Mouse (Mus musculus) CH12.LX (cell line): ENCODE measurements at regions not wholly inside any gene's neighbourhood (a gene's known extent, or its start where the extent isn't known, plus 50 kb on each side); places are given as distances from the start of the nearest gene placed in this dataset.

ENCODE experiments used
- DNase-seq: peaks from one replicate; pipeline ENCODE4 v3.0.0-alpha.2; 2013; ENCODE audit errors: extremely low read depth
- H3K27ac ChIP-seq: 2 replicates; pipeline ENCODE4 v1.5.1; 2012; ENCODE audit warnings: low read depth, mild to moderate bottlenecking, control low read depth, moderate library complexity; ENCODE audit not compliant: insufficient read depth
- H3K27me3 ChIP-seq: replicated peaks from 2 replicates; pipeline ENCODE3; 2012; ENCODE audit warnings: inconsistent platforms
- H3K36me3 ChIP-seq, 2 experiments: replicated peaks in 1 of 2; 2 replicates each; pipeline versions ENCODE3 to v1.6.1; 2012; ENCODE audit warnings: inconsistent platforms in 1 of 2, low read length in 1 of 2, mild to moderate bottlenecking in 1 of 2, mixed read lengths in 1 of 2, moderate library complexity in 1 of 2; ENCODE audit not compliant: control insufficient read depth in 1 of 2, insufficient read depth in 1 of 2
- H3K4me1 ChIP-seq, 2 experiments: 2 replicates each; pipeline ENCODE4 v1.6.1; 2012; ENCODE audit warnings: inconsistent platforms in 1 of 2, moderate library complexity in 1 of 2; ENCODE audit not compliant: insufficient read depth in 2 of 2, control insufficient read depth in 1 of 2
- H3K4me2 ChIP-seq: 2 replicates; pipeline ENCODE4 v1.6.1; 2012; ENCODE audit warnings: low read depth, mild to moderate bottlenecking, control low read depth; ENCODE audit not compliant: poor library complexity, insufficient read depth, severe bottlenecking
- H3K4me3 ChIP-seq, 3 experiments: fragments of 150-350 bp in 1 of 3; sonication (generic) in 1 of 3; replicated peaks in 1 of 3; 2 replicates each; pipeline versions ENCODE3 to v1.5.1; 2011 to 2012; ENCODE audit warnings: low read depth in 2 of 3, low read length in 2 of 3, mild to moderate bottlenecking in 2 of 3, moderate library complexity in 2 of 3, control low read depth in 1 of 3, improper control_type of control experiment in 1 of 3, inconsistent platforms in 1 of 3, mixed read lengths in 1 of 3; ENCODE audit not compliant: poor library complexity in 1 of 3
- H3K79me2 ChIP-seq: replicated peaks from 2 replicates; pipeline ENCODE4 v1.6.1; 2012; ENCODE audit warnings: mild to moderate bottlenecking, moderate library complexity; ENCODE audit not compliant: control insufficient read depth, poor library complexity, insufficient read depth, severe bottlenecking; ENCODE audit errors: extremely low read depth
- H3K9ac ChIP-seq: 2 replicates; pipeline ENCODE4 v1.6.1; 2012; ENCODE audit warnings: low read depth, mild to moderate bottlenecking, control low read depth, moderate library complexity; ENCODE audit not compliant: insufficient read depth
- H3K9me3 ChIP-seq: replicated peaks from 2 replicates; pipeline ENCODE3; 2012; ENCODE audit warnings: low read length, inconsistent platforms, mixed read lengths
- BHLHE40 ChIP-seq: IDR thresholded peaks from 2 replicates; pipeline ENCODE4 v1.6.1; 2011; ENCODE audit warnings: mild to moderate bottlenecking, low read depth, low read length, improper control_type of control experiment
- CHD1 ChIP-seq: IDR thresholded peaks from 2 replicates; pipeline ENCODE4 v1.6.1; 2012; ENCODE audit warnings: low read depth, low read length, improper control_type of control experiment, inconsistent platforms
- CTCF ChIP-seq, 2 experiments: IDR thresholded peaks in 1 of 2; conservative IDR thresholded peaks in 1 of 2; 2 replicates each; pipeline ENCODE4 v1.5.1; 2011 to 2012; ENCODE audit warnings: low read depth in 2 of 2, low read length in 2 of 2, improper control_type of control experiment in 1 of 2, inconsistent platforms in 1 of 2, mild to moderate bottlenecking in 1 of 2, moderate library complexity in 1 of 2
- E2F4 ChIP-seq: IDR thresholded peaks from 2 replicates; pipeline ENCODE4 v1.6.1; 2011; ENCODE audit warnings: low read depth, low read length, improper control_type of control experiment; ENCODE audit not compliant: insufficient replicate concordance
- ELF1 ChIP-seq: IDR thresholded peaks from 2 replicates; pipeline ENCODE4 v1.6.1; 2014; ENCODE audit warnings: low read depth, mild to moderate bottlenecking, inconsistent platforms, low read length, improper control_type of control experiment
- EP300 ChIP-seq: IDR thresholded peaks from 2 replicates; pipeline ENCODE4 v1.6.1; 2011; ENCODE audit warnings: low read length, improper control_type of control experiment
- ETS1 ChIP-seq: conservative IDR thresholded peaks from 2 replicates; pipeline ENCODE4 v1.6.1; 2012; ENCODE audit warnings: low read depth, mild to moderate bottlenecking, inconsistent platforms, low read length, improper control_type of control experiment, moderate library complexity
- GABPA ChIP-seq: IDR thresholded peaks from 2 replicates; pipeline ENCODE4 v1.6.1; 2012; ENCODE audit warnings: low read depth, low read length, improper control_type of control experiment, inconsistent platforms; ENCODE audit not compliant: insufficient replicate concordance
- JUND ChIP-seq: conservative IDR thresholded peaks from 2 replicates; pipeline ENCODE4 v1.6.1; 2011; ENCODE audit warnings: low read depth, low read length, improper control_type of control experiment
- KAT2A ChIP-seq: IDR thresholded peaks from 2 replicates; pipeline ENCODE4 v1.6.1; 2012; ENCODE audit warnings: low read length, improper control_type of control experiment, inconsistent platforms; ENCODE audit not compliant: insufficient replicate concordance
- MAFK ChIP-seq: IDR thresholded peaks from 2 replicates; pipeline ENCODE4 v1.6.1; 2011; ENCODE audit warnings: low read length, improper control_type of control experiment; ENCODE audit not compliant: insufficient replicate concordance
- MAX ChIP-seq: IDR thresholded peaks from 2 replicates; pipeline ENCODE4 v1.6.1; 2011; ENCODE audit warnings: low read length, improper control_type of control experiment
- MAZ ChIP-seq: IDR thresholded peaks from 2 replicates; pipeline ENCODE4 v1.6.1; 2012; ENCODE audit warnings: low read depth, mild to moderate bottlenecking, inconsistent platforms, low read length, improper control_type of control experiment, moderate library complexity
- MEF2A ChIP-seq: IDR thresholded peaks from 2 replicates; pipeline ENCODE4 v1.6.1; 2014; ENCODE audit warnings: low read depth, mild to moderate bottlenecking, inconsistent platforms, low read length, improper control_type of control experiment, borderline replicate concordance
- NRF1 ChIP-seq: IDR thresholded peaks from 2 replicates; pipeline ENCODE4 v1.6.1; 2014; ENCODE audit warnings: low read depth, mild to moderate bottlenecking, inconsistent platforms, low read length, improper control_type of control experiment, moderate library complexity
- PAX5 ChIP-seq: IDR thresholded peaks from 2 replicates; pipeline ENCODE4 v1.6.1; 2012; ENCODE audit warnings: low read length, inconsistent platforms, mixed read lengths
- POLR2A ChIP-seq: IDR thresholded peaks from 2 replicates; pipeline ENCODE4 v1.6.1; 2011; ENCODE audit warnings: low read depth, mild to moderate bottlenecking, improper control_type of control experiment, low read length
- RAD21 ChIP-seq: IDR thresholded peaks from 2 replicates; pipeline ENCODE4 v1.6.1; 2011; ENCODE audit warnings: low read depth, mild to moderate bottlenecking, low read length, improper control_type of control experiment, moderate library complexity
- SIN3A ChIP-seq: IDR thresholded peaks from 2 replicates; pipeline ENCODE4 v1.6.1; 2012; ENCODE audit warnings: low read length, improper control_type of control experiment, inconsistent platforms
- SMC3 ChIP-seq: IDR thresholded peaks from 2 replicates; pipeline ENCODE4 v1.6.1; 2011; ENCODE audit warnings: low read depth, low read length, improper control_type of control experiment
- TBP ChIP-seq: conservative IDR thresholded peaks from 2 replicates; pipeline ENCODE4 v1.6.1; 2011; ENCODE audit warnings: low read depth, low read length, improper control_type of control experiment
- TCF12 ChIP-seq: IDR thresholded peaks from 2 replicates; pipeline ENCODE4 v1.6.1; 2014; ENCODE audit warnings: low read depth, mild to moderate bottlenecking, inconsistent platforms, low read length, improper control_type of control experiment
- UBTF ChIP-seq: IDR thresholded peaks from 2 replicates; pipeline ENCODE4 v1.6.1; 2012; ENCODE audit warnings: low read depth, mild to moderate bottlenecking, inconsistent platforms, low read length, improper control_type of control experiment, moderate library complexity
- USF2 ChIP-seq: conservative IDR thresholded peaks from 2 replicates; pipeline ENCODE4 v1.6.1; 2011; ENCODE audit warnings: low read depth, low read length, improper control_type of control experiment
- ZC3H11A ChIP-seq: IDR thresholded peaks from 2 replicates; pipeline ENCODE4 v1.6.1; 2012; ENCODE audit warnings: low read depth, mild to moderate bottlenecking, inconsistent platforms, low read length, improper control_type of control experiment
- ZMIZ1 ChIP-seq: IDR thresholded peaks from 2 replicates; pipeline ENCODE4 v1.6.1; 2012; ENCODE audit warnings: low read depth, mild to moderate bottlenecking, inconsistent platforms, low read length, improper control_type of control experiment
- ZNF384 ChIP-seq: IDR thresholded peaks from 2 replicates; pipeline ENCODE4 v1.6.1; 2012; ENCODE audit warnings: low read depth, low read length, improper control_type of control experiment, inconsistent platforms
- dilution Hi-C: fragments of 300-500 bp; cut with MboI; formaldehyde crosslinking; loops from 2 replicates; pipeline ENCODE4 v1.14.3; 2020; ENCODE audit warnings: low sequenced_read_pairs; ENCODE audit not compliant: extremely low pct_unique_long_range_greater_than_20kb, extremely low pct_ligation_motif_present
- in situ Hi-C: fragments of 300-500 bp; cut with MboI; formaldehyde crosslinking; loops from 3 replicates; pipeline ENCODE4 v1.14.3; 2019; ENCODE audit warnings: low sequenced_read_pairs, low pct_ligation_motif_present, low pct_unique_long_range_greater_than_20kb, mixed read lengths

- Histone ChIP-seq H3K79me2 (no peaks in the 10 kb centered on the region), H3K4me3 (no peak overlapping the region), H3K4me2 (no peak overlapping the region), H3K4me1 (no peaks in the 10 kb centered on the region), H3K9me3 (no peaks in the 10 kb centered on the region), H3K36me3 (no peaks in the 10 kb centered on the region), H3K27ac (no peak overlapping the region), H3K27me3 (no peaks in the 10 kb centered on the region), H3K9ac (no peak overlapping the region)
- DNase-seq, result no peak
- in situ Hi-C loops, result no loop called here
- TF ChIP-seq KAT2A (no peak), RAD21 (no peak), POLR2A (no peak), ZMIZ1 (no peak), USF2 (no peak), BHLHE40 (no peak), SIN3A (no peak), JUND (no peak), EP300 (no peak), MAX (no peak), TBP (no peak), E2F4 (no peak), MAFK (no peak), UBTF (no peak), NRF1 (no peak), CHD1 (no peak), MAZ (no peak), PAX5 (no peak)
- dilution Hi-C loops, result no loop called here
These were observed 947.7 kb downstream of the Rab28 start for GRCm38 (mm10) chr5:40760224-40760623.

GRCm38 (mm10) chr5:40750044-40750443, 957.9 kb downstream of the Rab28 start:
- in situ Hi-C loops, result no loop called here
- no peak for DNase-seq
- dilution Hi-C loops, result no loop called here

More at GRCm38 (mm10) chr5:40750044-40750443, 957.9 kb downstream of the Rab28 start:
- H3K4me2 ChIP-seq, result no peak overlapping the region
- no peaks in the 10 kb centered on the region for H3K79me2 ChIP-seq
- no peaks in the 10 kb centered on the region for H3K9me3 ChIP-seq
- no peak overlapping the region for H3K4me3 ChIP-seq
- H3K27ac ChIP-seq, result no peak overlapping the region
- H3K4me1 ChIP-seq, result no peaks in the 10 kb centered on the region
- TF ChIP-seq UBTF, result no peak
- TF ChIP-seq KAT2A, result no peak
- no peak for TF ChIP-seq ZC3H11A
- TF ChIP-seq CTCF (conservative IDR thresholded peaks at IDR 0.05 in 1 of 2, IDR thresholded peaks at IDR 0.05 in 1 of 2; ENCODE audit: low read depth in 2 of 2, low read length in 2 of 2), result no peak
- no peak for TF ChIP-seq JUND
- TF ChIP-seq MAZ, result no peak
- no peak for TF ChIP-seq RAD21
- no peak for TF ChIP-seq ZNF384
- no peak for TF ChIP-seq MEF2A
- TF ChIP-seq SMC3, result no peak
- TF ChIP-seq GABPA, result no peak
- no peak for TF ChIP-seq ELF1
- TF ChIP-seq E2F4, result no peak
- TF ChIP-seq BHLHE40, result no peak
- no peak for TF ChIP-seq TBP
- no peak for TF ChIP-seq ZMIZ1
- TF ChIP-seq ETS1, result no peak
- TF ChIP-seq CHD1, result no peak
- TF ChIP-seq TCF12, result no peak
- H3K27me3 ChIP-seq, result no peaks in the 10 kb centered on the region
- no peak overlapping the region for H3K9ac ChIP-seq
- no peaks in the 10 kb centered on the region for H3K36me3 ChIP-seq
